Mouse (Mus musculus): ENCODE data around the gene Frem1. TPM values are rescaled to one million over a fixed set of nuclear protein-coding genes. Genes with fewer than 3 reads are reported as not detected.

Gene Frem1
- polyA plus RNA-seq, 1 experiment from 2014 or later, result 18.2 TPM

- Histone ChIP-seq H3K27ac (ENCODE audit: low read depth) (no peak overlapping the region), H3K36me3 (ENCODE audit: control insufficient read depth, insufficient read depth, low read length) (no peaks in the 10 kb centered on the region)
Measured at GRCm38 (mm10) chr4:82891566-82891965, 160.6 kb downstream of the Frem1 start.

GRCm38 (mm10) chr4:82891049-82891448 is 161.1 kb downstream of the Frem1 start:
- H3K36me3 ChIP-seq (ENCODE audit: control insufficient read depth, insufficient read depth, low read length), result no peaks in the 10 kb centered on the region
- peak overlapping the region; percentile 19; the same call in 1 of the 2 replicates for H3K27ac ChIP-seq (ENCODE audit: low read depth)
- ATAC-seq (replicated peaks; ENCODE audit: low FRiP score, low TSS enrichment, low read depth) (0 out of 2 replicates have a peak, but pooled peaks have one; percentile 43), DNase-seq (ENCODE audit: low spot score) (no peak)
- H3K9me3 ChIP-seq (ENCODE audit: control insufficient read depth, low read length), result no peaks in the 10 kb centered on the region
- H3K4me3 ChIP-seq (ENCODE audit: low read depth, low read length), result no peak overlapping the region
- H3K4me1 ChIP-seq (replicated peaks; ENCODE audit: control insufficient read depth, insufficient read depth, low read length), result no peaks in the 10 kb centered on the region
- H3K27me3 ChIP-seq (replicated peaks; ENCODE audit: control insufficient read depth, insufficient read depth, low read length), result no peaks in the 10 kb centered on the region
- no peak overlapping the region for H3K9ac ChIP-seq (ENCODE audit: low read length)
- H3K4me2 ChIP-seq (ENCODE audit: low read length), result no peak overlapping the region
- WGBS, result 59% methylated on average over 7 of the region's 7 CpGs

More at GRCm38 (mm10) chr4:82891566-82891965, 160.6 kb downstream of the Frem1 start:
- Histone ChIP-seq H3K9me3 (ENCODE audit: control insufficient read depth, low read length) (no peaks in the 10 kb centered on the region), H3K4me1 (replicated peaks; ENCODE audit: control insufficient read depth, insufficient read depth, low read length) (no peaks in the 10 kb centered on the region), H3K27me3 (replicated peaks; ENCODE audit: control insufficient read depth, insufficient read depth, low read length) (no peaks in the 10 kb centered on the region), H3K4me3 (ENCODE audit: low read depth, low read length) (no peak overlapping the region), H3K9ac (ENCODE audit: low read length) (no peak overlapping the region), H3K4me2 (ENCODE audit: low read length) (no peak overlapping the region)
- ATAC-seq (replicated peaks; ENCODE audit: low FRiP score, low TSS enrichment, low read depth) (no peak), DNase-seq (ENCODE audit: low spot score) (no peak)
- WGBS, result 74% methylated on average over 2 of the region's 2 CpGs

- Histone ChIP-seq H3K9me3 (ENCODE audit: control insufficient read depth, low read length) (no peaks in the 10 kb centered on the region), H3K9ac (ENCODE audit: low read length) (no peak overlapping the region), H3K27me3 (replicated peaks; ENCODE audit: control insufficient read depth, insufficient read depth, low read length) (no peaks in the 10 kb centered on the region), H3K4me2 (ENCODE audit: low read length) (no peak overlapping the region), H3K4me1 (replicated peaks; ENCODE audit: control insufficient read depth, insufficient read depth, low read length) (no peaks in the 10 kb centered on the region; the same call in 1 of the 2 replicates), H3K36me3 (ENCODE audit: control insufficient read depth, insufficient read depth, low read length) (no peaks in the 10 kb centered on the region), H3K27ac (ENCODE audit: low read depth) (peak overlapping the region; percentile 19; the same call in 1 of the 2 replicates), H3K4me3 (ENCODE audit: low read depth, low read length) (no peak overlapping the region)
- DNase-seq (ENCODE audit: low spot score) (no peak), ATAC-seq (replicated peaks; ENCODE audit: low FRiP score, low TSS enrichment, low read depth) (no peak)
- WGBS, result 76% methylated on average over 4 of the region's 4 CpGs
Measured at GRCm38 (mm10) chr4:82890585-82890984, 161.6 kb downstream of the Frem1 start.

- Histone ChIP-seq H3K4me1 (replicated peaks; ENCODE audit: control insufficient read depth, insufficient read depth, low read length) (no peaks in the 10 kb centered on the region; the same call in 1 of the 2 replicates), H3K9me3 (ENCODE audit: control insufficient read depth, low read length) (no peaks in the 10 kb centered on the region), H3K36me3 (ENCODE audit: control insufficient read depth, insufficient read depth, low read length) (no peaks in the 10 kb centered on the region), H3K9ac (ENCODE audit: low read length) (no peak overlapping the region), H3K27ac (ENCODE audit: low read depth) (no peak overlapping the region), H3K27me3 (replicated peaks; ENCODE audit: control insufficient read depth, insufficient read depth, low read length) (no peaks in the 10 kb centered on the region), H3K4me3 (ENCODE audit: low read depth, low read length) (no peak overlapping the region), H3K4me2 (ENCODE audit: low read length) (no peak overlapping the region)
- ATAC-seq (replicated peaks; ENCODE audit: low FRiP score, low TSS enrichment, low read depth) (no peak), DNase-seq (ENCODE audit: low spot score) (no peak)
- 67% methylated on average over 2 of the region's 2 CpGs for WGBS
Measured at GRCm38 (mm10) chr4:82886148-82886547, 166.0 kb downstream of the Frem1 start.

- H3K9ac ChIP-seq (ENCODE audit: low read length), result no peak overlapping the region
- H3K36me3 ChIP-seq (ENCODE audit: control insufficient read depth, insufficient read depth, low read length), result no peaks in the 10 kb centered on the region
- H3K4me3 ChIP-seq (ENCODE audit: low read depth, low read length), result no peak overlapping the region
- no peaks in the 10 kb centered on the region for H3K27me3 ChIP-seq (replicated peaks; ENCODE audit: control insufficient read depth, insufficient read depth, low read length)
- no peak overlapping the region for H3K27ac ChIP-seq (ENCODE audit: low read depth)
- H3K4me1 ChIP-seq (replicated peaks; ENCODE audit: control insufficient read depth, insufficient read depth, low read length), result no peaks in the 10 kb centered on the region; the same call in 1 of the 2 replicates
- DNase-seq (ENCODE audit: low spot score) (no peak), ATAC-seq (replicated peaks; ENCODE audit: low FRiP score, low TSS enrichment, low read depth) (no peak)
- H3K4me2 ChIP-seq (ENCODE audit: low read length), result no peak overlapping the region
- H3K9me3 ChIP-seq (ENCODE audit: control insufficient read depth, low read length), result no peaks in the 10 kb centered on the region
- WGBS, result 24% methylated on average over 1 of the region's 1 CpGs
Measured at GRCm38 (mm10) chr4:82885535-82885913, 166.6 kb downstream of the Frem1 start.

GRCm38 (mm10) chr4:82884636-82885534 is 167.3 kb downstream of the Frem1 start, which contains the start of gene Cer1:
TSS of gene Cer1 (minus strand) at chr4:82885148.
- 62% methylated on average over 18 of the region's 19 CpGs for WGBS
- Histone ChIP-seq H3K4me3 (ENCODE audit: low read depth, low read length) (no peak within 1 kb of the TSS), H3K9ac (ENCODE audit: low read length) (no peak within 1 kb of the TSS), H3K9me3 (ENCODE audit: control insufficient read depth, low read length) (no peaks in the 10 kb centered on the region), H3K36me3 (ENCODE audit: control insufficient read depth, insufficient read depth, low read length) (no peaks in the 10 kb centered on the region), H3K27ac (ENCODE audit: low read depth) (no peak within 1 kb of the TSS), H3K4me2 (ENCODE audit: low read length) (no peak within 1 kb of the TSS), H3K4me1 (replicated peaks; ENCODE audit: control insufficient read depth, insufficient read depth, low read length) (no peaks in the 10 kb centered on the region; the same call in 1 of the 2 replicates), H3K27me3 (replicated peaks; ENCODE audit: control insufficient read depth, insufficient read depth, low read length) (no peaks in the 10 kb centered on the region)
- DNase-seq (ENCODE audit: low spot score) (no peak), ATAC-seq (replicated peaks; ENCODE audit: low FRiP score, low TSS enrichment, low read depth) (no peak)

GRCm38 (mm10) chr4:82882500-82882899 is 169.6 kb downstream of the Frem1 start:
- H3K36me3 ChIP-seq (ENCODE audit: control insufficient read depth, insufficient read depth, low read length), result no peaks in the 10 kb centered on the region
- WGBS, result 78% methylated on average over 9 of the region's 9 CpGs
- H3K27me3 ChIP-seq (replicated peaks; ENCODE audit: control insufficient read depth, insufficient read depth, low read length), result no peaks in the 10 kb centered on the region
- DNase-seq (ENCODE audit: low spot score) (no peak), ATAC-seq (replicated peaks; ENCODE audit: low FRiP score, low TSS enrichment, low read depth) (no peak)
- no peaks in the 10 kb centered on the region for H3K9me3 ChIP-seq (ENCODE audit: control insufficient read depth, low read length)
- H3K9ac ChIP-seq (ENCODE audit: low read length), result no peak overlapping the region
- no peak overlapping the region for H3K27ac ChIP-seq (ENCODE audit: low read depth)
- no peak overlapping the region for H3K4me3 ChIP-seq (ENCODE audit: low read depth, low read length)
- no peak overlapping the region for H3K4me2 ChIP-seq (ENCODE audit: low read length)
- H3K4me1 ChIP-seq (replicated peaks; ENCODE audit: control insufficient read depth, insufficient read depth, low read length), result no peaks in the 10 kb centered on the region; the same call in 1 of the 2 replicates

GRCm38 (mm10) chr4:82881366-82881765 is 170.8 kb downstream of the Frem1 start:
- Histone ChIP-seq H3K4me3 (ENCODE audit: low read depth, low read length) (no peak overlapping the region), H3K9me3 (ENCODE audit: control insufficient read depth, low read length) (no peaks in the 10 kb centered on the region), H3K27ac (ENCODE audit: low read depth) (no peak overlapping the region), H3K4me1 (replicated peaks; ENCODE audit: control insufficient read depth, insufficient read depth, low read length) (no peaks in the 10 kb centered on the region; the same call in 1 of the 2 replicates), H3K36me3 (ENCODE audit: control insufficient read depth, insufficient read depth, low read length) (no peaks in the 10 kb centered on the region), H3K4me2 (ENCODE audit: low read length) (no peak overlapping the region), H3K9ac (ENCODE audit: low read length) (no peak overlapping the region), H3K27me3 (replicated peaks; ENCODE audit: control insufficient read depth, insufficient read depth, low read length) (no peaks in the 10 kb centered on the region)
- WGBS, result 70% methylated on average over 3 of the region's 3 CpGs
- DNase-seq (ENCODE audit: low spot score), result no peak
- no peak for ATAC-seq (replicated peaks; ENCODE audit: low FRiP score, low TSS enrichment, low read depth)

Data from intestine, embryonic 14.5 days (tissue).